Mouse (Mus musculus): ENCODE results near the gene Sema6d.

DNA sequence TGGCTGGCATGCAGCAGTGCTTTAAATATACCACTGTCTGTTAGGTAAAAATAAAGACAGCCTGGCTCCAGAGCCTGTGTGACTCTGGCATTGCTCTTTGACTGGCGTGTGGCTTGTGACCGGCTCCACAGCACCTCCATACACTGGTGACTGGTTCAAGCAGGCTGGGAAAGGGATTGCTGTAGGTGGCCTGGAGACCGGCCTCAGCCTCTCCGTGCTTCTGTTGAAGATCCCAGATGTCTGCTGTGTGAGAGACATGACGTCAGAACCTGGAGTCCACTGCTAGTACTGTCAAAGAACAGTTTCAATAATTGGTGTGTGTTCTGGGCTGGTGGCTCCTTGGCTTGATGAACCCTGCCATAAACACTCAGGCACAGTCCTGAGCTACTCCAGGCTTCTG is 528.3 kb downstream of the Sema6d start:
- TF ChIP-seq CTCF (IDR thresholded peaks at IDR 0.05; ENCODE audit: control insufficient read depth, insufficient read depth, low read length) (no peak), POLR2A (IDR thresholded peaks at IDR 0.05; ENCODE audit: borderline replicate concordance, control insufficient read depth, low read depth, low read length) (no peak)
